Mouse (Mus musculus) brown adipose tissue, adult 24 weeks (tissue): ENCODE measurements around the gene Ranbp6. TPM values are rescaled to one million over a fixed set of nuclear protein-coding genes. Genes with fewer than 3 reads are reported as not detected.

Experiments
- H3K27ac ChIP-seq: fragments of 200-500 bp; replicated peaks from 2 replicates; pipeline ENCODE4 v1.5.1; 2012; ENCODE audit warnings: low read depth, mild to moderate bottlenecking, low read length
- H3K4me1 ChIP-seq: fragments of 200-500 bp; 2 replicates; pipeline ENCODE4 v1.6.1; 2012; ENCODE audit warnings: low read length, mixed read lengths; ENCODE audit not compliant: control insufficient read depth, insufficient read depth, insufficient read length
- H3K4me3 ChIP-seq: fragments of 200-500 bp; 2 replicates; pipeline ENCODE4 v1.5.1; 2012; ENCODE audit warnings: low read depth, mild to moderate bottlenecking, low read length, moderate library complexity; ENCODE audit not compliant: insufficient read depth
- polyA plus RNA-seq: library from polyadenylated mRNA; stranded (reverse); fragments of >200 nt; gene quantifications from 2 replicates; pipeline ENCODE4 v1.2.4, GENCODE M21; 2012; ENCODE audit not compliant: missing spikeins, insufficient read depth, insufficient read length

Ranbp6 gene
- 7.3 and 12.5 TPM in 2 replicates for polyA plus RNA-seq

- peak within 1 kb of the TSS; percentile 75 for H3K27ac ChIP-seq
- H3K4me3 ChIP-seq: peak within 1 kb of the TSS; percentile 81
- H3K4me1 ChIP-seq: peaks cover 8% of the 10 kb centered on the region
Observed at GRCm38 (mm10) chr19:29812581-29813460, at the start of gene Ranbp6. Gene Ranbp6 (minus strand): TSS chr19:29812974.

GRCm38 (mm10) chr19:29860816-29861215, 48.0 kb upstream of the Ranbp6 start:
- Histone ChIP-seq H3K4me3 (no peak overlapping the region), H3K4me1 (no peaks in the 10 kb centered on the region), H3K27ac (no peak overlapping the region)

GRCm38 (mm10) chr19:29857267-29857666, 44.5 kb upstream of the Ranbp6 start:
- H3K4me3 ChIP-seq: no peak overlapping the region
- H3K4me1 ChIP-seq: no peaks in the 10 kb centered on the region
- H3K27ac ChIP-seq: no peak overlapping the region

- H3K4me3 ChIP-seq: no peak overlapping the region
- H3K27ac ChIP-seq: no peak overlapping the region
- H3K4me1 ChIP-seq: no peaks in the 10 kb centered on the region
Observed at GRCm38 (mm10) chr19:29853711-29854110, 40.9 kb upstream of the Ranbp6 start.

GRCm38 (mm10) chr19:29851036-29851690, 38.4 kb upstream of the Ranbp6 start:
- no peak overlapping the region for H3K27ac ChIP-seq
- no peak overlapping the region for H3K4me3 ChIP-seq
- H3K4me1 ChIP-seq: no peaks in the 10 kb centered on the region

GRCm38 (mm10) chr19:29849924-29850551, 37.3 kb upstream of the Ranbp6 start:
- Histone ChIP-seq H3K4me1 (no peaks in the 10 kb centered on the region), H3K27ac (no peak overlapping the region), H3K4me3 (no peak overlapping the region)

- H3K27ac ChIP-seq: no peak overlapping the region
- H3K4me1 ChIP-seq: no peaks in the 10 kb centered on the region
- H3K4me3 ChIP-seq: no peak overlapping the region
Observed at GRCm38 (mm10) chr19:29844036-29844661, 31.4 kb upstream of the Ranbp6 start.

GRCm38 (mm10) chr19:29843641-29844035, 30.9 kb upstream of the Ranbp6 start:
- H3K4me3 ChIP-seq: no peak overlapping the region
- no peak overlapping the region for H3K27ac ChIP-seq
- H3K4me1 ChIP-seq: no peaks in the 10 kb centered on the region

GRCm38 (mm10) chr19:29842973-29843372, 30.2 kb upstream of the Ranbp6 start:
- Histone ChIP-seq H3K4me1 (no peaks in the 10 kb centered on the region), H3K4me3 (no peak overlapping the region), H3K27ac (no peak overlapping the region)

GRCm38 (mm10) chr19:29840642-29841041, 27.9 kb upstream of the Ranbp6 start:
- H3K4me3 ChIP-seq: no peak overlapping the region
- no peak overlapping the region for H3K27ac ChIP-seq
- no peaks in the 10 kb centered on the region for H3K4me1 ChIP-seq

GRCm38 (mm10) chr19:29838636-29839135, 25.9 kb upstream of the Ranbp6 start:
- Histone ChIP-seq H3K4me3 (no peak overlapping the region), H3K4me1 (no peaks in the 10 kb centered on the region), H3K27ac (no peak overlapping the region)

GRCm38 (mm10) chr19:29838171-29838570, 25.4 kb upstream of the Ranbp6 start:
- Histone ChIP-seq H3K27ac (no peak overlapping the region), H3K4me3 (no peak overlapping the region), H3K4me1 (no peaks in the 10 kb centered on the region)

- no peak overlapping the region for H3K27ac ChIP-seq
- H3K4me1 ChIP-seq: no peaks in the 10 kb centered on the region
- H3K4me3 ChIP-seq: no peak overlapping the region
Observed at GRCm38 (mm10) chr19:29835364-29836034, 22.7 kb upstream of the Ranbp6 start.

- no peaks in the 10 kb centered on the region for H3K4me1 ChIP-seq
- H3K4me3 ChIP-seq: no peak overlapping the region
- H3K27ac ChIP-seq: no peak overlapping the region
Observed at GRCm38 (mm10) chr19:29830911-29831310, 18.1 kb upstream of the Ranbp6 start.
